Mouse (Mus musculus): Measurements from ENCODE around the gene Krtcap2. TPM values are rescaled to one million over a fixed set of nuclear protein-coding genes. Genes with fewer than 3 reads are reported as not detected.
A peak's percentile ranks its signal among the peaks of the same experiment; 100 is the strongest.

Gene Krtcap2
- 268 and 282 TPM in 2 replicates for polyA plus RNA-seq (2016; fragmentation: Nextera tagmentation; extraction: Ambion mirVana)

GRCm38 (mm10) chr3:89245688-89246171 is at the start of gene Krtcap2:
Gene Krtcap2 (plus strand): TSS chr3:89245966.
- peaks cover 36% of the 10 kb centered on the region for H3K27me3 ChIP-seq (ENCODE audit: low read depth, poor library complexity, severe bottlenecking)
- peak within 1 kb of the TSS; percentile 86 for H3K4me3 ChIP-seq
- no peaks in the 10 kb centered on the region for H3K9me3 ChIP-seq (replicated peaks)
- peak; percentile 58 for DNase-seq (ENCODE audit: low spot score)
- peak within 1 kb of the TSS; percentile 93 for H3K27ac ChIP-seq (replicated peaks)
- H3K4me1 ChIP-seq = peaks cover 59% of the 10 kb centered on the region
- H3K36me3 ChIP-seq = peaks cover 30% of the 10 kb centered on the region
- 4% methylated on average over 20 of the region's 20 CpGs for WGBS

- no peaks in the 10 kb centered on the region for H3K27me3 ChIP-seq (ENCODE audit: low read depth, poor library complexity, severe bottlenecking)
- H3K27ac ChIP-seq (replicated peaks) = peak overlapping the region; percentile 89
- H3K4me3 ChIP-seq = peak overlapping the region; percentile 51
- H3K9me3 ChIP-seq (replicated peaks) = no peaks in the 10 kb centered on the region
- peak; percentile 95 for DNase-seq (ENCODE audit: low spot score)
- no peaks in the 10 kb centered on the region for H3K36me3 ChIP-seq
- 7% methylated on average over 33 of the region's 33 CpGs for WGBS
- H3K4me1 ChIP-seq = peaks cover 17% of the 10 kb centered on the region
Measured at GRCm38 (mm10) chr3:89195979-89196877, 49.5 kb upstream of the Krtcap2 start.

- no peak for DNase-seq (ENCODE audit: low spot score)
- Histone ChIP-seq H3K4me1 (peaks cover 26% of the 10 kb centered on the region), H3K4me3 (no peak overlapping the region), H3K27ac (replicated peaks) (no peak overlapping the region), H3K36me3 (peaks cover 10% of the 10 kb centered on the region), H3K27me3 (ENCODE audit: low read depth, poor library complexity, severe bottlenecking) (no peaks in the 10 kb centered on the region), H3K9me3 (replicated peaks) (no peaks in the 10 kb centered on the region)
- 75% methylated on average over 3 of the region's 3 CpGs for WGBS
Measured at GRCm38 (mm10) chr3:89199839-89200238, 45.9 kb upstream of the Krtcap2 start.

- H3K27ac ChIP-seq (replicated peaks) = peak within 1 kb of the TSS; percentile 23
- DNase-seq (ENCODE audit: low spot score) = peak; percentile 87
- H3K4me3 ChIP-seq = peak within 1 kb of the TSS; percentile 56
- no peaks in the 10 kb centered on the region for H3K9me3 ChIP-seq (replicated peaks)
- H3K27me3 ChIP-seq (ENCODE audit: low read depth, poor library complexity, severe bottlenecking) = no peaks in the 10 kb centered on the region
- peaks cover 9% of the 10 kb centered on the region for H3K4me1 ChIP-seq
- 28% methylated on average over 13 of the region's 13 CpGs for WGBS
- H3K36me3 ChIP-seq = peaks cover 37% of the 10 kb centered on the region
Measured at GRCm38 (mm10) chr3:89202253-89203141, 43.3 kb upstream of the Krtcap2 start, which contains the start of gene Gba. Gene Gba (plus strand): TSS chr3:89202928.

- no peaks in the 10 kb centered on the region for H3K27me3 ChIP-seq (ENCODE audit: low read depth, poor library complexity, severe bottlenecking)
- peak overlapping the region; percentile 56 for H3K4me3 ChIP-seq
- WGBS = 45% methylated on average over 5 of the region's 5 CpGs
- peaks cover 9% of the 10 kb centered on the region for H3K4me1 ChIP-seq
- H3K9me3 ChIP-seq (replicated peaks) = no peaks in the 10 kb centered on the region
- H3K27ac ChIP-seq (replicated peaks) = peak overlapping the region; percentile 23
- H3K36me3 ChIP-seq = peaks cover 43% of the 10 kb centered on the region
- no peak for DNase-seq (ENCODE audit: low spot score)
Measured at GRCm38 (mm10) chr3:89203142-89203514, 42.6 kb upstream of the Krtcap2 start.

GRCm38 (mm10) chr3:89206079-89206478 is 39.7 kb upstream of the Krtcap2 start:
- H3K36me3 ChIP-seq = peaks cover 73% of the 10 kb centered on the region

GRCm38 (mm10) chr3:89206695-89207094 is 39.1 kb upstream of the Krtcap2 start:
- DNase-seq (ENCODE audit: low spot score) = no peak
- Histone ChIP-seq H3K4me3 (no peak overlapping the region), H3K4me1 (peaks cover 9% of the 10 kb centered on the region), H3K36me3 (peaks cover 79% of the 10 kb centered on the region), H3K27me3 (ENCODE audit: low read depth, poor library complexity, severe bottlenecking) (no peaks in the 10 kb centered on the region), H3K27ac (replicated peaks) (no peak overlapping the region), H3K9me3 (replicated peaks) (no peaks in the 10 kb centered on the region)
- WGBS = 88% methylated on average over 2 of the region's 2 CpGs

More at GRCm38 (mm10) chr3:89206079-89206478, 39.7 kb upstream of the Krtcap2 start:
- no peak for DNase-seq (ENCODE audit: low spot score)
- Histone ChIP-seq H3K4me3 (no peak overlapping the region), H3K4me1 (peaks cover 9% of the 10 kb centered on the region), H3K9me3 (replicated peaks) (no peaks in the 10 kb centered on the region), H3K27me3 (ENCODE audit: low read depth, poor library complexity, severe bottlenecking) (no peaks in the 10 kb centered on the region), H3K27ac (replicated peaks) (no peak overlapping the region)
- WGBS = 93% methylated on average over 7 of the region's 7 CpGs

GRCm38 (mm10) chr3:89208075-89208657 is 37.6 kb upstream of the Krtcap2 start:
- Histone ChIP-seq H3K4me1 (peaks cover 17% of the 10 kb centered on the region), H3K9me3 (replicated peaks) (no peaks in the 10 kb centered on the region), H3K4me3 (no peak overlapping the region), H3K27me3 (ENCODE audit: low read depth, poor library complexity, severe bottlenecking) (no peaks in the 10 kb centered on the region), H3K36me3 (peaks cover 80% of the 10 kb centered on the region), H3K27ac (replicated peaks) (no peak overlapping the region)
- no peak for DNase-seq (ENCODE audit: low spot score)
- 92% methylated on average over 13 of the region's 13 CpGs for WGBS

- peaks cover 17% of the 10 kb centered on the region for H3K4me1 ChIP-seq
- WGBS = 88% methylated on average over 6 of the region's 6 CpGs
- no peak overlapping the region for H3K4me3 ChIP-seq
- no peak for DNase-seq (ENCODE audit: low spot score)
- H3K27me3 ChIP-seq (ENCODE audit: low read depth, poor library complexity, severe bottlenecking) = no peaks in the 10 kb centered on the region
- H3K9me3 ChIP-seq (replicated peaks) = no peaks in the 10 kb centered on the region
- no peak overlapping the region for H3K27ac ChIP-seq (replicated peaks)
- H3K36me3 ChIP-seq = peaks cover 80% of the 10 kb centered on the region
Measured at GRCm38 (mm10) chr3:89208736-89209135, 37.0 kb upstream of the Krtcap2 start.

- H3K27ac ChIP-seq (replicated peaks) = no peak overlapping the region
- H3K4me3 ChIP-seq = no peak overlapping the region
- H3K4me1 ChIP-seq = peaks cover 20% of the 10 kb centered on the region
- H3K27me3 ChIP-seq (ENCODE audit: low read depth, poor library complexity, severe bottlenecking) = no peaks in the 10 kb centered on the region
- H3K9me3 ChIP-seq (replicated peaks) = no peaks in the 10 kb centered on the region
- peaks cover 71% of the 10 kb centered on the region for H3K36me3 ChIP-seq
- DNase-seq (ENCODE audit: low spot score) = no peak
- 91% methylated on average over 7 of the region's 7 CpGs for WGBS
Measured at GRCm38 (mm10) chr3:89209731-89210130, 36.0 kb upstream of the Krtcap2 start.

- no peaks in the 10 kb centered on the region for H3K9me3 ChIP-seq (replicated peaks)
- H3K4me3 ChIP-seq = no peak overlapping the region
- H3K4me1 ChIP-seq = peaks cover 25% of the 10 kb centered on the region
- H3K36me3 ChIP-seq = peaks cover 66% of the 10 kb centered on the region
- no peak for DNase-seq (ENCODE audit: low spot score)
- no peaks in the 10 kb centered on the region for H3K27me3 ChIP-seq (ENCODE audit: low read depth, poor library complexity, severe bottlenecking)
- no peak overlapping the region for H3K27ac ChIP-seq (replicated peaks)
- 92% methylated on average over 13 of the region's 13 CpGs for WGBS
Measured at GRCm38 (mm10) chr3:89210162-89210561, 35.6 kb upstream of the Krtcap2 start.

- peaks cover 61% of the 10 kb centered on the region for H3K36me3 ChIP-seq
- 82% methylated on average over 7 of the region's 7 CpGs for WGBS
- H3K27ac ChIP-seq (replicated peaks) = no peak overlapping the region
Measured at GRCm38 (mm10) chr3:89210731-89211130, 35.0 kb upstream of the Krtcap2 start.

More at GRCm38 (mm10) chr3:89210731-89211130, 35.0 kb upstream of the Krtcap2 start:
- Histone ChIP-seq H3K4me1 (peaks cover 30% of the 10 kb centered on the region), H3K27me3 (ENCODE audit: low read depth, poor library complexity, severe bottlenecking) (no peaks in the 10 kb centered on the region), H3K4me3 (no peak overlapping the region), H3K9me3 (replicated peaks) (no peaks in the 10 kb centered on the region)
- DNase-seq (ENCODE audit: low spot score) = no peak
